Mouse (Mus musculus): ENCODE measurements around the gene Serpine3. TPM values are rescaled to one million over a fixed set of nuclear protein-coding genes. Genes with fewer than 3 reads are reported as not detected.

The Serpine3 gene
- total RNA-seq, 2 experiments from 2014 or later = not detected

DNA sequence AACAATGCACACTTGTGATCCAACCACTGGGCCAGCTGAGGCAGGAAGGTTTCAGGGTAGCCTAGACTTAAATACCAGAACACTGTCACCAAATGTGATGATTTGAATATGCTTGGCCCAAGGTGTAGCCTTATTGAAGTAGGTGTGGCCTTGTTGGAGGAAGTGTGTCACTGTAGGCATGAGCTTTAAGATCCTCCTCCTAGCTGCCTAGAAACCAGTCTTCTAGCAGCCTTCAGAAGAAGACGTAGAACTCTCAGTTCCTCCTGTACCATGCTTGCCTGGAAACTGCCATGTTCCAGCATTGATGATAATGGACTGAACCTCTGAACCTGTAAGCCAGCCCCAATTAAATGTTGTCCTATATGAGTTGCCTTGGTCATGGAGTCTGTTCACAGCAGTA lies 72.2 kb downstream of the Serpine3 start:
- DNase-seq (ENCODE audit: low spot score in 2 of 2) = no peak

Other genes with a start within 250 kb of the Serpine3 start
- under 1 TPM; 0.16 to 0.30 TPM for gene Gucy1b2, start 207.4 kb upstream of the Serpine3 start, total RNA-seq (2021)
- 10 to 100 TPM; 20.8 to 23.3 TPM for gene Fam124a, start 107.9 kb upstream of the Serpine3 start, total RNA-seq (2021)
- gene Gm4131, start 96.7 kb upstream of the Serpine3 start, total RNA-seq (2021) = not detected
- 10 to 100 TPM; 32.2 to 43.1 TPM for gene Ints6, start 97.5 kb downstream of the Serpine3 start, total RNA-seq (2021)
- gene Wdfy2, start 174.0 kb downstream of the Serpine3 start, total RNA-seq (2021) = 10 to 100 TPM; 13.7 to 14.1 TPM

Measured in left cerebral cortex, adult 18-20 months (tissue).